Mouse (Mus musculus) heart, postnatal 0 days (tissue): Measurements from ENCODE around the gene Aftph. TPM values are rescaled to one million over a fixed set of nuclear protein-coding genes. Genes with fewer than 3 reads are reported as not detected.
A peak's percentile ranks its signal among the peaks of the same experiment; 100 is the strongest.

Experiments
- ATAC-seq: fragments of 200-750 bp; cut with Nextera tagmentation; 2 replicates; pipeline ENCODE4 v1.8.0; 2017; ENCODE audit warnings: low read depth, moderate number of reproducible peaks, moderate library complexity; ENCODE audit not compliant: insufficient read depth
- DNase-seq: peaks from one replicate; pipeline ENCODE4 v3.0.0-alpha.2; 2016; ENCODE audit warnings: low spot score
- H3K27ac ChIP-seq: fragments of 300-500 bp; sonication (generic); 2 replicates; pipeline ENCODE4 v1.5.1; 2014; ENCODE audit warnings: low read depth, mild to moderate bottlenecking
- H3K27me3 ChIP-seq: fragments of 300-500 bp; sonication (generic); 2 replicates; pipeline ENCODE4 v1.6.1; 2014; ENCODE audit warnings: low read length, mixed read lengths; ENCODE audit not compliant: control insufficient read depth, insufficient read depth
- H3K36me3 ChIP-seq: fragments of 300-500 bp; sonication (generic); replicated peaks from 2 replicates; pipeline ENCODE4 v1.6.1; 2014; ENCODE audit warnings: low read length, mixed read lengths; ENCODE audit not compliant: control insufficient read depth, insufficient read depth
- H3K4me1 ChIP-seq: fragments of 300-500 bp; sonication (generic); 2 replicates; pipeline ENCODE4 v1.6.1; 2014; ENCODE audit warnings: antibody characterized with exemption; ENCODE audit not compliant: control insufficient read depth, insufficient read depth
- H3K4me2 ChIP-seq: fragments of 300-500 bp; sonication (generic); 2 replicates; pipeline ENCODE4 v1.6.1; 2014; ENCODE audit warnings: low read depth, mild to moderate bottlenecking, low read length, moderate library complexity
- H3K4me3 ChIP-seq: fragments of 300-500 bp; sonication (generic); 2 replicates; pipeline ENCODE4 v1.5.1; 2014; ENCODE audit warnings: low read depth, low read length
- H3K9ac ChIP-seq: fragments of 300-500 bp; sonication (generic); replicated peaks from 2 replicates; pipeline ENCODE4 v1.6.1; 2014; ENCODE audit warnings: low read depth, low read length, mixed read lengths
- H3K9me3 ChIP-seq: fragments of 300-500 bp; sonication (generic); replicated peaks from 2 replicates; pipeline ENCODE4 v1.6.1; 2016; ENCODE audit warnings: low read length; ENCODE audit not compliant: control insufficient read depth
- CTCF ChIP-seq: IDR thresholded peaks from 2 replicates; pipeline ENCODE4 v1.5.1; 2016; ENCODE audit warnings: antibody characterized with exemption, control low read depth, low read depth
- EP300 ChIP-seq: IDR thresholded peaks from 2 replicates; pipeline ENCODE4 v1.6.1; 2016; ENCODE audit warnings: antibody characterized with exemption, low read depth
- WGBS: fragments of 180-500 bp; shearing (Covaris S2); extraction: QIAGEN DNeasy Blood & Tissue Kit; methylation state at CpG from one replicate; pipeline ENCODE4 v1.1.7; 2014; 5-methylcytosine and 5-hydroxymethylcytosine counted together
- polyA plus RNA-seq: library from polyadenylated mRNA; unstranded; fragments of >200 nt; fragmentation: Nextera tagmentation; extraction: Ambion mirVana; gene quantifications from 2 replicates; pipeline ENCODE4 v1.2.1, GENCODE M21; 2015
- total RNA-seq: library from RNA; depleted of rRNA; stranded (reverse); fragments of >200 nt; gene quantifications from 2 replicates; pipeline ENCODE4 v1.2.3, GENCODE M21; 2014; ENCODE audit warnings: low replicate concordance; rRNA removed

The Aftph gene
- total RNA-seq (17.0 and 21.7 TPM in 2 replicates), polyA plus RNA-seq (7.5 and 7.8 TPM in 2 replicates)

- Histone ChIP-seq H3K9ac (peak within 1 kb of the TSS; percentile 88), H3K4me2 (peak within 1 kb of the TSS; percentile 83), H3K4me3 (peak within 1 kb of the TSS; percentile 91), H3K36me3 (no peaks in the 10 kb centered on the region), H3K4me1 (peaks cover 9% of the 10 kb centered on the region), H3K27ac (peak within 1 kb of the TSS; percentile 93), H3K27me3 (no peaks in the 10 kb centered on the region), H3K9me3 (no peaks in the 10 kb centered on the region)
- WGBS, result under 1% methylated on average over 54 of the region's 81 CpGs
- ATAC-seq (peak; percentile 99), DNase-seq (peak; percentile 99)
- no peak for TF ChIP-seq CTCF
- TF ChIP-seq EP300, result no peak
These were observed at the start of gene Aftph for GRCm38 (mm10) chr11:20741201-20742100. Gene Aftph (minus strand): TSS chr11:20741589.

GRCm38 (mm10) chr11:20789015-20789414 is 47.6 kb upstream of the Aftph start:
- 56% methylated on average over 1 of the region's 1 CpGs for WGBS
- Histone ChIP-seq H3K9me3 (peaks cover 10% of the 10 kb centered on the region; the same call in 1 of the 2 replicates), H3K27ac (no peak overlapping the region), H3K36me3 (no peaks in the 10 kb centered on the region), H3K4me3 (no peak overlapping the region), H3K27me3 (0 out of 2 replicates have a peak, but pooled peaks cover 3% of the 10 kb centered on the region), H3K4me2 (no peak overlapping the region), H3K4me1 (no peaks in the 10 kb centered on the region), H3K9ac (no peak overlapping the region)
- DNase-seq (no peak), ATAC-seq (no peak)
- TF ChIP-seq CTCF, result no peak
- no peak for TF ChIP-seq EP300

- DNase-seq (no peak), ATAC-seq (no peak)
- H3K27me3 ChIP-seq, result 0 out of 2 replicates have a peak, but pooled peaks cover 3% of the 10 kb centered on the region
- H3K4me2 ChIP-seq, result no peak overlapping the region
- no peak overlapping the region for H3K27ac ChIP-seq
- 68% methylated on average over 3 of the region's 3 CpGs for WGBS
- H3K36me3 ChIP-seq, result no peaks in the 10 kb centered on the region
- H3K4me1 ChIP-seq, result no peaks in the 10 kb centered on the region
- TF ChIP-seq EP300 (no peak), CTCF (no peak)
- H3K4me3 ChIP-seq, result no peak overlapping the region
- peaks cover 10% of the 10 kb centered on the region; the same call in 1 of the 2 replicates for H3K9me3 ChIP-seq
- H3K9ac ChIP-seq, result no peak overlapping the region
These were observed 46.7 kb upstream of the Aftph start for GRCm38 (mm10) chr11:20788070-20788469.

- TF ChIP-seq EP300 (no peak), CTCF (no peak)
- no peaks in the 10 kb centered on the region for H3K27me3 ChIP-seq
- no peak overlapping the region for H3K4me2 ChIP-seq
- H3K4me1 ChIP-seq, result no peaks in the 10 kb centered on the region
- DNase-seq (no peak), ATAC-seq (no peak)
- H3K4me3 ChIP-seq, result no peak overlapping the region
- H3K9ac ChIP-seq, result no peak overlapping the region
- no peaks in the 10 kb centered on the region for H3K36me3 ChIP-seq
- whole genome bisulfite sequencing, result 66% methylated on average over 2 of the region's 2 CpGs
- H3K9me3 ChIP-seq, result peaks cover 10% of the 10 kb centered on the region; the same call in 1 of the 2 replicates
- no peak overlapping the region for H3K27ac ChIP-seq
These were observed 44.8 kb upstream of the Aftph start for GRCm38 (mm10) chr11:20786191-20786590.

- no peak for DNase-seq
- Histone ChIP-seq H3K4me3 (no peak overlapping the region), H3K4me1 (no peaks in the 10 kb centered on the region), H3K4me2 (no peak overlapping the region), H3K27me3 (no peaks in the 10 kb centered on the region), H3K9me3 (peaks cover 10% of the 10 kb centered on the region; the same call in 1 of the 2 replicates), H3K27ac (no peak overlapping the region), H3K9ac (no peak overlapping the region), H3K36me3 (no peaks in the 10 kb centered on the region)
- no peak for TF ChIP-seq EP300
- no peak for TF ChIP-seq CTCF
- WGBS, result 78% methylated on average over 1 of the region's 1 CpGs
- no peak for ATAC-seq
These were observed 43.8 kb upstream of the Aftph start for GRCm38 (mm10) chr11:20785186-20785585.
